Mouse (Mus musculus) intestine, embryonic 16.5 days (tissue): ENCODE measurements around the gene A730009L09Rik. TPM values are rescaled to one million over a fixed set of nuclear protein-coding genes. Genes with fewer than 3 reads are reported as not detected.

Experiments
- ATAC-seq: fragments of 200-750 bp; cut with Nextera tagmentation; 2 replicates; pipeline ENCODE4 v1.8.0; 2017; ENCODE audit warnings: moderate TSS enrichment, moderate library complexity
- H3K27ac ChIP-seq: fragments of 300-500 bp; sonication (generic); 2 replicates; pipeline ENCODE4 v1.5.1; 2014; ENCODE audit warnings: mild to moderate bottlenecking, low read length
- H3K27me3 ChIP-seq: fragments of 300-500 bp; sonication (generic); replicated peaks from 2 replicates; pipeline ENCODE4 v1.6.1; 2014; ENCODE audit warnings: low read length, control low read depth, mixed read lengths; ENCODE audit not compliant: control insufficient read depth, insufficient read depth
- H3K36me3 ChIP-seq: fragments of 300-500 bp; sonication (generic); 2 replicates; pipeline ENCODE4 v1.6.1; 2014; ENCODE audit warnings: low read length, control low read depth; ENCODE audit not compliant: control insufficient read depth, insufficient read depth
- H3K4me1 ChIP-seq: fragments of 300-500 bp; sonication (generic); 2 replicates; pipeline ENCODE4 v1.6.1; 2014; ENCODE audit warnings: low read length, control low read depth, mixed read lengths; ENCODE audit not compliant: control insufficient read depth, insufficient read depth
- H3K4me2 ChIP-seq: fragments of 300-500 bp; sonication (generic); 2 replicates; pipeline ENCODE4 v1.6.1; 2014; ENCODE audit warnings: low read depth, low read length, control low read depth
- H3K4me3 ChIP-seq: fragments of 300-500 bp; sonication (generic); 2 replicates; pipeline ENCODE4 v1.5.1; 2014; ENCODE audit warnings: mild to moderate bottlenecking, low read length
- H3K9ac ChIP-seq: fragments of 300-500 bp; sonication (generic); 2 replicates; pipeline ENCODE4 v1.6.1; 2014; ENCODE audit warnings: low read depth, low read length
- H3K9me3 ChIP-seq: fragments of 300-500 bp; sonication (generic); 2 replicates; pipeline ENCODE4 v1.6.1; 2016; ENCODE audit warnings: low read length, control low read depth; ENCODE audit not compliant: control insufficient read depth
- WGBS: fragments of 180-500 bp; shearing (Covaris S2); extraction: QIAGEN DNeasy Blood & Tissue Kit; methylation state at CpG from one replicate; pipeline ENCODE4 v1.1.7; 2014; 5-methylcytosine and 5-hydroxymethylcytosine counted together
- polyA plus RNA-seq: library from polyadenylated mRNA; unstranded; fragments of >200 nt; fragmentation: Nextera tagmentation; extraction: Ambion mirVana; gene quantifications from 2 replicates; pipeline ENCODE4 v1.2.1, GENCODE M21; 2015

A730009L09Rik gene
- not detected in 2 replicates for polyA plus RNA-seq

DNA sequence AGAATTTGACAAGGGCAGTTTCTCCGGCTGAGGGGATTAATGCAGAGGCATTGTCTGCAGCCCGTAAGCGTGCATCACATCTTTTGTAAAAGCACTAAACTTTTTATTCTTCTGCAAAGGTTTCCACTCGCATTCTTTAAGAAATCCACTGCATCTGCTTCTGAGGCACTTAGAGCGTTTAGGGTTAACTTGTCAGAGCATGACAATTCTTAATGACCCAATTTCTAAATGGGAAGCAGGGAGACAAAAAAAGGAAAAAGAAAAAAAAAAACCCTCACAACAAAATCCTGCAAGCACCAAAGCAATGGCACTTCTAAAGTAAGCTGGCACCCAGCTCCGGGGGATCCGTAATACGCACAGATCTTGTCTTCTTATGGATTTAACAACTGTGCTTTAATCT is at the start of gene A730009L09Rik:
A730009L09Rik (plus strand) TSS at position 301 of the 400 bp plus-strand sequence.
- H3K27ac ChIP-seq, result no peak within 1 kb of the TSS
- H3K4me1 ChIP-seq, result no peaks in the 10 kb centered on the region
- no peaks in the 10 kb centered on the region for H3K27me3 ChIP-seq
- H3K9ac ChIP-seq, result no peak within 1 kb of the TSS
- no peak within 1 kb of the TSS for H3K4me2 ChIP-seq
- no peak within 1 kb of the TSS for H3K4me3 ChIP-seq
- no peak for ATAC-seq
- no peaks in the 10 kb centered on the region for H3K9me3 ChIP-seq
- WGBS, result 78% methylated on average over 8 of the region's 8 CpGs
- no peaks in the 10 kb centered on the region for H3K36me3 ChIP-seq

DNA sequence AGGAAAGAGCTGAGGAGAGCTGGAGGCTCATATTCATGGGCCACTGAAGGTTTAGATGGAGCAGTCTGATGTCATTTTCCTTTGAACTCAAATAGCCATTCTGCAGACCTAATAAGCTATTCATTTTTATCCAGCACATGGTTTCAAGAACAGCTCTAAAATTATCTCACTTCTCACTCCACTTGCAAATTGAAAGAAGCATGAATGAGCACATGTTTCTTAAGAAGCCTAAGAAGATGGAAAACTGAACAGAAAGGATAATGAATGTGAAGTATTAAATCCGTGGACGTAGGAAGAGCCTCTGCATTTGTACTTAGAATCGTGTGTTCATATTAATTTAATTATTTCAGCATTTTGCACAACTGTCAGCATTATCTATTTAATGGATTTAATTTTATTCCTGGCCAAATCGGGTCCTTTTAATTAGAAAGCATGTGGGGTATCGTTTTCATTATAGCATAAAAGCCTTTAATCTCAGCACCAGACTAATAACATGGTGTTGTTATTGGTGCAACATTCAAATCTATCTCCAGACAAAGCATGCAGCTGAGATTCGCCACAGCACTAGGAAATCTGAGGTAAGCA is 49.2 kb upstream of the A730009L09Rik start:
- Histone ChIP-seq H3K27ac (no peak overlapping the region), H3K9me3 (no peaks in the 10 kb centered on the region), H3K4me3 (no peak overlapping the region), H3K9ac (no peak overlapping the region), H3K27me3 (no peaks in the 10 kb centered on the region), H3K36me3 (no peaks in the 10 kb centered on the region), H3K4me1 (no peaks in the 10 kb centered on the region), H3K4me2 (no peak overlapping the region)
- ATAC-seq, result no peak
- WGBS, result 82% methylated on average over 6 of the region's 6 CpGs

DNA sequence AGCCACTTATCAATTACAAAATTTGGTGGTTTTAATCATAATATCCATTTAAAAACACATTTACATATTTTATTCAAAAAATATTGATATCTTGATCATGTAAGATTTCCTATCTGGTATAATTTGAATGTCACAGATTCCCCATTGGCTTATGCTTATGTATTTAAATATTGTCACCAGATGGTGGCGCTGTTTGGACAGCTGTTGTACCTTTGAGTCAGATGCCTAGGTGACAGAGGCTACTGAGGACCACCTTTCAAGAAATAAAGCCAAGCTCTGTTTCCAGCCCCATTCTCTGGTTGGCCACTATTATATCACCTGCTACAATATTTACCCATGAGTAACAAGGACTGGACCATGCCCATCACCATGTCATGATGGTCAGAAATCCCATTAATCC is 46.0 kb upstream of the A730009L09Rik start:
- no peak for ATAC-seq
- no peak overlapping the region for H3K4me2 ChIP-seq
- no peaks in the 10 kb centered on the region for H3K4me1 ChIP-seq
- H3K4me3 ChIP-seq, result no peak overlapping the region
- H3K9ac ChIP-seq, result no peak overlapping the region
- H3K27me3 ChIP-seq, result no peaks in the 10 kb centered on the region
- no peaks in the 10 kb centered on the region for H3K36me3 ChIP-seq
- WGBS, result 10% methylated on average over 1 of the region's 1 CpGs
- no peaks in the 10 kb centered on the region for H3K9me3 ChIP-seq
- no peak overlapping the region for H3K27ac ChIP-seq

DNA sequence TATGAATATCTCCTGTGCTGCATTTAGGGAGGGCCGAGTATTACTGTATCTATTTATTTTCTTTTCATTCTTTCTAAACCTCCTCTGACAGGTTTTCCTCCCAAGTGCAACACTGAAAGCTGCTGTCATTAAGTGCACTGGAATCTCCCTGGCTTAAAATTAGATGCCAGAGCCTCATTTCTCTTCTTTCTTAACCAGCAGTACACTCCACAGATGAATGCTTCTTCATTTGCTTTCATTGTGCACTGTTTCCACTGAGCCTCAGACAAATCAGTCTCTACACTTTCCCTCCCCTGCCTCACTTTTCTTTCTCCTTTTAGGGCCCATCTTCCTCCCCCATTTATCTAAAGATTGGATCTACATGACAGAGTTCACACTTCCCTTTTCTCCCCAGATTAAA is 44.9 kb upstream of the A730009L09Rik start:
- no peak overlapping the region for H3K9ac ChIP-seq
- WGBS, result 66% methylated on average over 1 of the region's 1 CpGs
- H3K27me3 ChIP-seq, result no peaks in the 10 kb centered on the region
- H3K9me3 ChIP-seq, result no peaks in the 10 kb centered on the region
- no peak overlapping the region for H3K27ac ChIP-seq
- no peak overlapping the region for H3K4me3 ChIP-seq
- H3K36me3 ChIP-seq, result no peaks in the 10 kb centered on the region
- no peak for ATAC-seq
- H3K4me1 ChIP-seq, result no peaks in the 10 kb centered on the region
- no peak overlapping the region for H3K4me2 ChIP-seq

DNA sequence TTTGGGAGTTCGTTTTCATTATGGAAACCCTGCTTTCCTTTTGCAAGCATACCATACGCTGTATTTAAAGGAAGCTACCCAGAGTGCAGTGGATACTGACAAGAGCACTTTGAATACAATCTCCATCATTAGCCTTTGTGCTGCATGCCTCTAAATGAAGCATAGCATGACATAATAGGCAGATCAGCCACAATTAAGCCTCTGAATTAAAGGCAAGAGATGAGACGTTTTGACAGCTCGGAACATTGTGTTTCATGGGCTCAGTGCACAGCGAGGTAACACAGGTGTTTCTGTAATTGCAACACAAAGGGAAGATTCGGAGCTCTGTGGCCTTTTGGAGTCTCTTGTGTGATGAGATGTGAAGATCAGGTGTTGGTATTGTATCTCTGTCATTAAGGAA is 41.5 kb upstream of the A730009L09Rik start:
- ATAC-seq, result no peak
- no peaks in the 10 kb centered on the region for H3K9me3 ChIP-seq
- no peaks in the 10 kb centered on the region for H3K27me3 ChIP-seq
- no peak overlapping the region for H3K27ac ChIP-seq
- no peak overlapping the region for H3K9ac ChIP-seq
- H3K4me3 ChIP-seq, result no peak overlapping the region
- 77% methylated on average over 6 of the region's 6 CpGs for WGBS
- H3K4me1 ChIP-seq, result no peaks in the 10 kb centered on the region
- no peak overlapping the region for H3K4me2 ChIP-seq
- H3K36me3 ChIP-seq, result no peaks in the 10 kb centered on the region

- Histone ChIP-seq H3K9me3 (no peaks in the 10 kb centered on the region), H3K36me3 (no peaks in the 10 kb centered on the region), H3K27me3 (no peaks in the 10 kb centered on the region), H3K9ac (no peak overlapping the region), H3K4me1 (no peaks in the 10 kb centered on the region), H3K4me3 (no peak overlapping the region), H3K27ac (no peak overlapping the region), H3K4me2 (no peak overlapping the region)
- WGBS, result 80% methylated on average over 4 of the region's 4 CpGs
- ATAC-seq, result no peak
Measured at GRCm38 (mm10) chr16:84474712-84475111, 40.2 kb upstream of the A730009L09Rik start.

- Histone ChIP-seq H3K4me3 (no peak overlapping the region), H3K36me3 (no peaks in the 10 kb centered on the region), H3K27me3 (no peaks in the 10 kb centered on the region), H3K9me3 (no peaks in the 10 kb centered on the region), H3K9ac (no peak overlapping the region), H3K27ac (no peak overlapping the region), H3K4me2 (no peak overlapping the region), H3K4me1 (no peaks in the 10 kb centered on the region)
- ATAC-seq, result no peak
- 62% methylated on average over 5 of the region's 5 CpGs for WGBS
Measured at GRCm38 (mm10) chr16:84476948-84477347, 38.0 kb upstream of the A730009L09Rik start.

- H3K9ac ChIP-seq, result no peak overlapping the region
- no peaks in the 10 kb centered on the region for H3K4me1 ChIP-seq
- WGBS, result 83% methylated on average over 1 of the region's 1 CpGs
- no peak overlapping the region for H3K4me2 ChIP-seq
- no peaks in the 10 kb centered on the region for H3K27me3 ChIP-seq
- no peak overlapping the region for H3K27ac ChIP-seq
- H3K9me3 ChIP-seq, result no peaks in the 10 kb centered on the region
- no peaks in the 10 kb centered on the region for H3K36me3 ChIP-seq
- ATAC-seq, result no peak
- no peak overlapping the region for H3K4me3 ChIP-seq
Measured at GRCm38 (mm10) chr16:84477528-84477927, 37.4 kb upstream of the A730009L09Rik start.

- Histone ChIP-seq H3K9me3 (no peaks in the 10 kb centered on the region), H3K4me2 (no peak overlapping the region)
Measured at GRCm38 (mm10) chr16:84477952-84478351, 37.0 kb upstream of the A730009L09Rik start.

GRCm38 (mm10) chr16:84485931-84486330 is 29.0 kb upstream of the A730009L09Rik start:
- H3K4me3 ChIP-seq, result no peak overlapping the region
- no peaks in the 10 kb centered on the region for H3K27me3 ChIP-seq
- no peaks in the 10 kb centered on the region for H3K4me1 ChIP-seq
- ATAC-seq, result no peak
- no peak overlapping the region for H3K27ac ChIP-seq
- no peaks in the 10 kb centered on the region for H3K9me3 ChIP-seq
- H3K4me2 ChIP-seq, result no peak overlapping the region
- 81% methylated on average over 11 of the region's 11 CpGs for WGBS
- H3K9ac ChIP-seq, result no peak overlapping the region
- H3K36me3 ChIP-seq, result no peaks in the 10 kb centered on the region

More at GRCm38 (mm10) chr16:84477952-84478351, 37.0 kb upstream of the A730009L09Rik start:
- no peaks in the 10 kb centered on the region for H3K36me3 ChIP-seq
- 81% methylated on average over 6 of the region's 6 CpGs for WGBS
- no peak for ATAC-seq
- no peaks in the 10 kb centered on the region for H3K27me3 ChIP-seq
- H3K9ac ChIP-seq, result no peak overlapping the region
- no peaks in the 10 kb centered on the region for H3K4me1 ChIP-seq
- H3K4me3 ChIP-seq, result no peak overlapping the region
- no peak overlapping the region for H3K27ac ChIP-seq
